Mouse (Mus musculus): ENCODE measurements at regions not wholly inside any gene's neighbourhood (a gene's known extent, or its start where the extent isn't known, plus 50 kb on each side); places are given as distances from the start of the nearest gene placed in this dataset.

- no peak for DNase-seq
Observed at GRCm38 (mm10) chr10:29595455-29595854, 59.8 kb upstream of the Rspo3 start.

- no peak for DNase-seq
Observed at GRCm38 (mm10) chr10:29594969-29595368, 59.3 kb upstream of the Rspo3 start.

- no peak for DNase-seq
Observed at GRCm38 (mm10) chr10:29592906-29593305, 57.2 kb upstream of the Rspo3 start.

GRCm38 (mm10) chr10:29590187-29590586, 54.5 kb upstream of the Rspo3 start:
- DNase-seq, result no peak

GRCm38 (mm10) chr10:29589739-29590138, 54.1 kb upstream of the Rspo3 start:
- DNase-seq, result no peak
